Mouse (Mus musculus) heart, adult 2 months (tissue): ENCODE measurements around the gene Dmac2.

Experiments used
- CTCF ChIP-seq: fragments of 200-600 bp; IDR thresholded peaks from 2 replicates; pipeline ENCODE4 v1.8.1; 2022; ENCODE audit warnings: antibody characterized with exemption, mild to moderate bottlenecking, moderate library complexity
- POLR2A ChIP-seq: fragments of 200-500 bp; IDR thresholded peaks from 2 replicates; pipeline ENCODE4 v1.6.1; 2011; ENCODE audit warnings: mild to moderate bottlenecking, low read depth, low read length, control low read depth; ENCODE audit not compliant: insufficient read depth

GRCm38 (mm10) chr7:25671686-25672085 is 52.5 kb downstream of the Dmac2 start:
- TF ChIP-seq CTCF = no peak
- no peak for TF ChIP-seq POLR2A
